Comparison of ENCODE assay signal across 8 mouse cellular contexts in the genomic region with DNA sequence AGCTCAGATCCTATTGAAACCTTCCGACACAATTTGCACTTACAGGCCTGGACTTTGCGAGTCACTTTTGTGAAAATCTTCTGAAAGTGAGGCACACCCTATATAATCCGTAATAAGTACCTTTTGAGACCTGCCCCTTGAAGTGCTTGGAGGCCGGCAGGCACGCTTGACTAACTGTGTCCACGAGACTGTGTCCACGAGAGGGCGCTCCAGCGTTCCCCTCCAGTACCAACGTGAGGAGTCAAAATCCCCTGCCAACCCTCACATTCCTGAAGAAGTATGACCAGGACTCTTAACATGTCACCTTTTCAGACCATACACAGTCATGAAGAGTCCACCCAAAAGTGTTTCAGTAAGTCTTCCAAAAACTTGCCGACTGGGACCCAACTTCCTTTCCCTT. TPM values are rescaled to one million over a fixed set of nuclear protein-coding genes. Genes with fewer than 3 reads are reported as not detected.
DNase-seq lines count a peak whose midpoint lies in the region; ATAC-seq and TF ChIP-seq lines count a peak whose summit lies in the region.

No protein-coding gene starts in this region.

- TF ChIP-seq POLR2A in heart, adult 2 months (IDR thresholded peaks at IDR 0.05; ENCODE audit: insufficient read depth, low read depth, low read length): no peak

- peak overlapping the region; percentile 97; the same call in 1 of the 2 replicates for H3K4me2 ChIP-seq in embryonic facial prominence, embryonic 11.5 days (ENCODE audit: low read depth, low read length)
- H3K4me2 ChIP-seq in midbrain, embryonic 15.5 days: peak overlapping the region; percentile 89

- no peaks in the 10 kb centered on the region for H3K9me3 ChIP-seq in embryonic facial prominence, embryonic 11.5 days (replicated peaks; ENCODE audit: control insufficient read depth, low read length)
- H3K9me3 ChIP-seq in midbrain, embryonic 15.5 days: no peaks in the 10 kb centered on the region

- intact Hi-C loops in heart, adult 2 months (cut with DNase I): no loop called here
- intact Hi-C loops in left cerebral cortex, postnatal 4 days (cut with DNase I): loop anchor here (5.0 kb wide), 1 partner anchor 214 kb away; no protein-coding TSS in a partner anchor

- TF ChIP-seq CTCF in heart, adult 2 months (IDR thresholded peaks at IDR 0.05): peak; percentile 95

- 2% methylated on average over 11 of the region's 11 CpGs for WGBS in embryonic facial prominence, embryonic 11.5 days
- WGBS in heart, adult 2 months: 2% methylated on average over 11 of the region's 11 CpGs
- 1% methylated on average over 11 of the region's 11 CpGs for WGBS in midbrain, embryonic 15.5 days

- ATAC-seq in cerebellum, adult (ENCODE audit: insufficient number of reproducible peaks, low FRiP score, low TSS enrichment): no peak
- no peak for ATAC-seq in embryonic facial prominence, embryonic 11.5 days (replicated peaks; ENCODE audit: insufficient number of reproducible peaks, low FRiP score, low TSS enrichment, low read depth)
- ATAC-seq in midbrain, embryonic 15.5 days (replicated peaks): no peak

- H3K27ac ChIP-seq in embryonic facial prominence, embryonic 11.5 days (replicated peaks; ENCODE audit: low read depth, low read length): no peak overlapping the region
- H3K27ac ChIP-seq in heart, adult 2 months: no peak overlapping the region
- no peak overlapping the region for H3K27ac ChIP-seq in midbrain, embryonic 15.5 days

- no peaks in the 10 kb centered on the region for H3K36me3 ChIP-seq in embryonic facial prominence, embryonic 11.5 days (replicated peaks; ENCODE audit: control insufficient read depth, insufficient read depth, low read depth, low read length)
- no peaks in the 10 kb centered on the region for H3K36me3 ChIP-seq in heart, adult 2 months (ENCODE audit: control insufficient read depth, insufficient read depth, low read length)
- H3K36me3 ChIP-seq in midbrain, embryonic 15.5 days (replicated peaks): no peaks in the 10 kb centered on the region

- no peak overlapping the region for H3K4me3 ChIP-seq in embryonic facial prominence, embryonic 11.5 days (ENCODE audit: low read depth, low read length)
- H3K4me3 ChIP-seq in heart, adult 2 months: no peak overlapping the region
- H3K4me3 ChIP-seq in midbrain, embryonic 15.5 days: no peak overlapping the region

- peaks cover 17% of the 10 kb centered on the region for H3K27me3 ChIP-seq in embryonic facial prominence, embryonic 11.5 days (ENCODE audit: control insufficient read depth, insufficient read depth, low read length)
- no peaks in the 10 kb centered on the region for H3K27me3 ChIP-seq in heart, adult 2 months (ENCODE audit: control insufficient read depth, insufficient read depth, low read length)
- H3K27me3 ChIP-seq in midbrain, embryonic 15.5 days (replicated peaks): no peaks in the 10 kb centered on the region

- H3K4me1 ChIP-seq in embryonic facial prominence, embryonic 11.5 days (ENCODE audit: control insufficient read depth, insufficient read depth, low read length): peaks cover 9% of the 10 kb centered on the region
- peaks cover 1% of the 10 kb centered on the region for H3K4me1 ChIP-seq in heart, adult 2 months (ENCODE audit: control insufficient read depth, insufficient read depth, low read length)
- peaks cover 31% of the 10 kb centered on the region for H3K4me1 ChIP-seq in midbrain, embryonic 15.5 days

- H3K79me2 ChIP-seq in heart, adult 2 months (replicated peaks; ENCODE audit: control insufficient read depth, insufficient read depth, low read length): no peaks in the 10 kb centered on the region

- TF ChIP-seq EP300 in heart, adult 2 months (IDR thresholded peaks at IDR 0.05; ENCODE audit: insufficient read depth, low read depth, low read length): 0 out of 2 replicates have a peak, but pooled peaks have one; percentile 17

- DNase-seq in cerebellum, adult 11 months: peak; percentile 90
- DNase-seq in embryonic facial prominence, embryonic 11.5 days (ENCODE audit: low spot score): peak; percentile 93
- DNase-seq in heart, adult 2 months: peak; percentile 78 to 87
- peak; percentile 71 for DNase-seq in kidney, adult 11 months
- peak; percentile 95 for DNase-seq in left cerebral cortex, postnatal 4 days
- DNase-seq in spleen, postnatal 4 days (ENCODE audit: low spot score in 2 of 2): peak; percentile 52 to 83

- H3K9ac ChIP-seq in embryonic facial prominence, embryonic 11.5 days (replicated peaks; ENCODE audit: low read length): no peak overlapping the region
- H3K9ac ChIP-seq in heart, adult 2 months (ENCODE audit: low read depth, low read length): no peak overlapping the region
- H3K9ac ChIP-seq in midbrain, embryonic 15.5 days: no peak overlapping the region

RNA-seq across cellular contexts. Expression of a gene that starts 1.6 kb away (rescaled TPM):
- 6.0 and 8.9 TPM in 2 replicates for polyA plus RNA-seq in embryonic facial prominence, embryonic 11.5 days (2014; fragmentation: Nextera tagmentation; extraction: Ambion mirVana)
- 1 to 10 TPM; 5.9 to 6.8 TPM for total RNA-seq in heart, adult 2 months (2021)
- 1.5 TPM in 2 replicates for polyA plus RNA-seq in heart, adult 2 months (2012; rRNA removed)
- 10 to 100 TPM; 70.8 to 75.9 TPM for total RNA-seq in left cerebral cortex, postnatal 4 days (2021)
- polyA plus RNA-seq in midbrain, embryonic 15.5 days (2015; fragmentation: Nextera tagmentation; extraction: Ambion mirVana): 35.5 and 39.0 TPM in 2 replicates
